Mouse (Mus musculus) hindbrain, postnatal 0 days (tissue): Measurements from ENCODE around the gene Ly6g6e. TPM values are rescaled to one million over a fixed set of nuclear protein-coding genes. Genes with fewer than 3 reads are reported as not detected.

Experiments
- ATAC-seq: fragments of 200-750 bp; cut with Nextera tagmentation; 2 replicates; pipeline ENCODE4 v1.8.0; 2017; ENCODE audit warnings: mild to moderate bottlenecking, moderate TSS enrichment, moderate library complexity
- DNase-seq: peaks from one replicate; pipeline ENCODE4 v3.0.0-alpha.2; 2015; ENCODE audit warnings: low spot score
- H3K27ac ChIP-seq: fragments of 300-500 bp; sonication (generic); 2 replicates; pipeline ENCODE4 v1.5.1; 2014; ENCODE audit warnings: mild to moderate bottlenecking
- H3K27me3 ChIP-seq: fragments of 300-500 bp; sonication (generic); 2 replicates; pipeline ENCODE4 v1.6.1; 2014; ENCODE audit warnings: low read length, mixed read lengths; ENCODE audit not compliant: insufficient read depth
- H3K36me3 ChIP-seq: fragments of 300-500 bp; sonication (generic); 2 replicates; pipeline ENCODE4 v1.6.1; 2014; ENCODE audit warnings: low read length, mixed read lengths; ENCODE audit not compliant: insufficient read depth
- H3K4me1 ChIP-seq: fragments of 300-500 bp; sonication (generic); 2 replicates; pipeline ENCODE4 v1.6.1; 2014; ENCODE audit warnings: antibody characterized with exemption, low read length, mixed read lengths; ENCODE audit not compliant: insufficient read depth
- H3K4me2 ChIP-seq: fragments of 300-500 bp; sonication (generic); 2 replicates; pipeline ENCODE4 v1.6.1; 2014; ENCODE audit warnings: low read depth, mild to moderate bottlenecking, low read length, moderate library complexity, mixed read lengths
- H3K4me3 ChIP-seq: fragments of 300-500 bp; sonication (generic); 2 replicates; pipeline ENCODE4 v1.5.1; 2014; ENCODE audit warnings: low read length
- H3K9ac ChIP-seq: fragments of 300-500 bp; sonication (generic); replicated peaks from 2 replicates; pipeline ENCODE4 v1.6.1; 2014; ENCODE audit warnings: mild to moderate bottlenecking, low read length, moderate library complexity, mixed read lengths
- H3K9me3 ChIP-seq: fragments of 300-500 bp; sonication (generic); 2 replicates; pipeline ENCODE4 v1.6.1; 2016; ENCODE audit warnings: low read length, mixed read lengths
- CTCF ChIP-seq: IDR thresholded peaks from 2 replicates; pipeline ENCODE4 v1.5.1; 2016; ENCODE audit warnings: antibody characterized with exemption, control low read depth, low read depth
- WGBS: fragments of 180-500 bp; shearing (Covaris S2); extraction: QIAGEN DNeasy Blood & Tissue Kit; methylation state at CpG from one replicate; pipeline ENCODE4 v1.1.7; 2014; 5-methylcytosine and 5-hydroxymethylcytosine counted together
- polyA plus RNA-seq: library from polyadenylated mRNA; unstranded; fragments of >200 nt; fragmentation: Nextera tagmentation; extraction: Ambion mirVana; gene quantifications from 2 replicates; pipeline ENCODE4 v1.2.1, GENCODE M21; 2015
- total RNA-seq: library from RNA; depleted of rRNA; stranded (reverse); fragments of >200 nt; gene quantifications from 2 replicates; pipeline ENCODE4 v1.2.3, GENCODE M21; 2014; rRNA removed

The Ly6g6e gene
- total RNA-seq: not detected in 2 replicates
- 0.44 TPM in 1 of 2 replicates, not detected in the other for polyA plus RNA-seq

- DNase-seq (no peak), ATAC-seq (no peak)
- no peaks in the 10 kb centered on the region for H3K27me3 ChIP-seq
- no peaks in the 10 kb centered on the region for H3K9me3 ChIP-seq
- peak within 1 kb of the TSS; percentile 49 for H3K4me2 ChIP-seq
- no peak within 1 kb of the TSS; the same call in 1 of the 2 replicates for H3K9ac ChIP-seq
- H3K36me3 ChIP-seq: no peaks in the 10 kb centered on the region
- no peak within 1 kb of the TSS for H3K27ac ChIP-seq
- no peaks in the 10 kb centered on the region for H3K4me1 ChIP-seq
- WGBS: 47% methylated on average over 10 of the region's 10 CpGs
- TF ChIP-seq CTCF: no peak
- peak within 1 kb of the TSS; percentile 20 for H3K4me3 ChIP-seq
These were observed at the start of gene Ly6g6e for GRCm38 (mm10) chr17:35076507-35077176. Gene Ly6g6e, plus strand, starts transcription at chr17:35076902.

DNA sequence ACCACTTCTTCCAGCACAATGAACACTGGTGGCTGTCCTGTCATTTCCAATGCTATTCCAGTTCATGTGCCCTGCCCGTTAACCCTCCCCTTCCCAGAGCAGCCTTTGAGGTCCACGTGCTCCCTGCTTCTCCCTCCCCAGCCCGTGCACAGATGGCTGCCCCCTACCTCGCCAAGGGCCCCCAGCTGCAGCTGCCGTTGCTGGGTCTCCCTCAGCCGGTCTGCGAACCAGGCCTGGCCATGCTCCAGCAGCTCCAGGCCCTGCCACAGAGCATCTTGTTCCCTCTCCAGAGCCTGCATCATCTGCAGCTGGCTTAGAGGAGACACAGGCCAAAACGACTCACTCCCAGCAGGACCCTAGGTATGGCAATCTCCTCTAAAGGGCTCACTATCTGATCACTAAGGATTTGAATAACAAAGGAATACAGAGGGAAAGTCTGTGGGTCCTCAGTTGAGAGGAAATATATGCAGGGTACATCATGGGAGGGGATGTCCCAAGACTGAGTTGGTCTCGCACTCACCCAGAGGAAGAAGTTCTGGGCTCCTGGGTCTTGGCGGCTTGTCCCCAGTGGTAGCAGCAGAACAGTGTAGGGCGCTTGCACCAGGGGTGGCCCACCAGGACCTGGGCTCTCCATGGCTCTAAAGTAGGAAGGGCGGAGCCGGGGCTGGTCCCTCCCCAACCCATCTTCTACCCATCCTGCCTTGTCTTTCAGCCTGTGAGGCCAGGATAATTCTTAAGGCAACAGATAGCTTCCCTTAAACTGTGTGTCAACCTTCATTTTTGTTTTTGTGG lies 49.2 kb upstream of the Ly6g6e start, which contains the start of gene Sapcd1:
Sapcd1 (minus strand) TSS at position 740 of the 792 bp plus-strand sequence.
- no peaks in the 10 kb centered on the region for H3K27me3 ChIP-seq
- H3K4me2 ChIP-seq: no peak within 1 kb of the TSS
- ATAC-seq (peak; percentile 80), DNase-seq (peak; percentile 83)
- no peaks in the 10 kb centered on the region; the same call in 1 of the 2 replicates for H3K4me1 ChIP-seq
- no peak within 1 kb of the TSS for H3K9ac ChIP-seq
- H3K9me3 ChIP-seq: no peaks in the 10 kb centered on the region
- WGBS: 26% methylated on average over 13 of the region's 13 CpGs
- H3K27ac ChIP-seq: peak within 1 kb of the TSS; percentile 57
- TF ChIP-seq CTCF: no peak
- no peak within 1 kb of the TSS for H3K4me3 ChIP-seq
- H3K36me3 ChIP-seq: no peaks in the 10 kb centered on the region

DNA sequence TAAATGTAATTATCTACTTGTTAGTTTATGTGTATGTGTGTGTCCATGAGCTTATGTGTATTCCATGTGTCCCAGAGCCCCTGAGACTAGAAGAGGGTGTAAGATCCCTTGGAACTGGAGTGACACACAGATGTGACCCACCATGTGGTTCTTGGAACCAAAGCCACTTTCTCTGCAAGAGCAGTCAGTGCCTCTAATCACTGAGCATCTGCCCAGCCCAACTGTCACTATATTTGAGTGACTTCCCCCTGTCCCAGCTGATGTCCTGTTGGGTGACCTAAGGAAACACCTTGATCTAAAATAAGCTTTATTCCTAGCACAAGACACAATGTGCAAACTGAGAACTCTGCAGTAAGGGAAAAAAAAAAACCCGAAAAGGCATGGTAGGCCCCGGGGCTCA lies 48.4 kb upstream of the Ly6g6e start:
- Histone ChIP-seq H3K9ac (no peak overlapping the region), H3K4me2 (no peak overlapping the region), H3K36me3 (no peaks in the 10 kb centered on the region), H3K4me3 (no peak overlapping the region), H3K9me3 (no peaks in the 10 kb centered on the region), H3K4me1 (no peaks in the 10 kb centered on the region; the same call in 1 of the 2 replicates), H3K27me3 (no peaks in the 10 kb centered on the region), H3K27ac (peak overlapping the region; percentile 0; the same call in 1 of the 2 replicates)
- 78% methylated on average over 2 of the region's 2 CpGs for WGBS
- DNase-seq: peak; percentile 24
- no peak for ATAC-seq
- TF ChIP-seq CTCF: no peak

DNA sequence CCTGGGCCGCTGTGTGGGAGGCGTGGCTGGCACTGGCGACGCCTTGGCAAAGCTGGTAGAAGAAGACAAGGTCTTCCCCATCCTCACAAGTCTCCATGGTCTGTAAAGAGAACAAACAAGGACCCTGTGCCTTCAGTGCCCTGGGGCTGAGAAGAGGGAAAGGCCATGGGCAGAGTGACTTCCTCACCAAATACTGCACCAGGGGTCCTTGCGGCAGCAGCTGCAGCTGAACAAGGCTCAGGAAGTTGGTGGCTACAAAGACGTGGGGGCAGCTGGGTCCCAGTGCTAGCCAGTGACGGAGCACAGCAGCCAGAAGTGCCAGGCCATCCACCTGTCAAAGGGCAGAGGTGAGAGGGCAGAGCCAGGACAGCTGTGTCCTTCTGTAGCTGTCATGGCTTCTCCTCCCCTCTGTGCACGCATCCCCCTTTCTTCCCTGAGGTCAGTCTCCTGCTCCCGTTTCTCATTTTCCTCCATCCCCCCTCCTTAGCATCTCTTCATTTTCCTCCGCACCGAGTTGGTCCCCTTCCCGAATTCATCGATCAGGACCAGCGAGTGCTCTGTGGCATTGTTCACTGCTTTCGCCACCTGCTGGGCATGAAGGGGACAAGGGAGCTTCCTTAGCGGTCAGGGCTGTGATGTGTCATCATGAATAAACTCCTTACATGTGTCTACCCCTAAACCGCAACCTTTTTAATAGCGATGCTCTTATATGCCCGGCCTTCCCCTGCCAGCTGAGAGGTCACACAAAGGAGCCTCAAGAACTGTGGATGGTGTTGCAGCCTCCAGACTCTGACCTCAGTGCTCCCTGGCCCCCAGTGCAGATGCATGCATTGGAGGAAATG lies 46.8 kb upstream of the Ly6g6e start:
- H3K9ac ChIP-seq: no peak overlapping the region
- no peak overlapping the region for H3K27ac ChIP-seq
- no peaks in the 10 kb centered on the region for H3K9me3 ChIP-seq
- WGBS: 26% methylated on average over 19 of the region's 19 CpGs
- no peaks in the 10 kb centered on the region; the same call in 1 of the 2 replicates for H3K4me1 ChIP-seq
- no peak overlapping the region for H3K4me3 ChIP-seq
- peak overlapping the region; percentile 39 for H3K4me2 ChIP-seq
- peak; percentile 45; the same call in 1 of the 2 replicates for ATAC-seq
- no peaks in the 10 kb centered on the region for H3K27me3 ChIP-seq
- DNase-seq: peak; percentile 67
- peak; percentile 70 for TF ChIP-seq CTCF
- H3K36me3 ChIP-seq: no peaks in the 10 kb centered on the region

- no peak for TF ChIP-seq CTCF
- no peaks in the 10 kb centered on the region for H3K27me3 ChIP-seq
- ATAC-seq (no peak), DNase-seq (no peak)
- H3K9me3 ChIP-seq: no peaks in the 10 kb centered on the region
- no peaks in the 10 kb centered on the region for H3K36me3 ChIP-seq
- H3K4me1 ChIP-seq: no peaks in the 10 kb centered on the region; the same call in 1 of the 2 replicates
- no peak overlapping the region for H3K9ac ChIP-seq
- WGBS: 82% methylated on average over 11 of the region's 11 CpGs
- H3K4me2 ChIP-seq: no peak overlapping the region
- H3K27ac ChIP-seq: no peak overlapping the region
- no peak overlapping the region for H3K4me3 ChIP-seq
These were observed 45.4 kb upstream of the Ly6g6e start for GRCm38 (mm10) chr17:35031272-35031671.

DNA sequence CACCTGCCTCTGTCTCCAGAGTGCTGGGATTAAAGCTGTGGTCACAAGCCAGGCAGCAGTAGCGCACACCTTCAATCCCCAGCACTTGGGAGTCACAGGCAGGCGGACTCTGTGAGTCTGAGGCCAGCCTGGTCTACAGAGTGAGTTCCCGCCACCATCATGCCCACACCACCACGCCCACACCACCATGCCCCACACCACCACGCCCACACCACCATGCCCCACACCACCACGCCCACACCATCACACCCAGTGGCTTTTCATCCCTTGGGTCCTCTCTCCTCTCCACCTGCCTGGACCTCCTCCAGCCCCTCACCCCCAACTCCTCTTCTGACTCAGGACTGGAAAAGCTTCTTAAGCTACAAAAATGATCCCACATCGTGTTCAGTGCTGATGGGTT lies 44.8 kb upstream of the Ly6g6e start:
- Histone ChIP-seq H3K4me3 (no peak overlapping the region), H3K4me1 (no peaks in the 10 kb centered on the region; the same call in 1 of the 2 replicates), H3K9me3 (no peaks in the 10 kb centered on the region), H3K9ac (no peak overlapping the region), H3K27ac (no peak overlapping the region), H3K27me3 (no peaks in the 10 kb centered on the region), H3K4me2 (no peak overlapping the region), H3K36me3 (no peaks in the 10 kb centered on the region)
- no peak for TF ChIP-seq CTCF
- ATAC-seq (no peak), DNase-seq (no peak)
- 92% methylated on average over 7 of the region's 7 CpGs for WGBS
